Mouse (Mus musculus) hindbrain, postnatal 0 days (tissue): Measurements from ENCODE around the gene Bmx. TPM values are rescaled to one million over a fixed set of nuclear protein-coding genes. Genes with fewer than 3 reads are reported as not detected.

ENCODE experiments used
- ATAC-seq: fragments of 200-750 bp; cut with Nextera tagmentation; 2 replicates; pipeline ENCODE4 v1.8.0; 2017; ENCODE audit warnings: mild to moderate bottlenecking, moderate TSS enrichment, moderate library complexity
- DNase-seq: peaks from one replicate; pipeline ENCODE4 v3.0.0-alpha.2; 2015; ENCODE audit warnings: low spot score
- H3K27ac ChIP-seq: fragments of 300-500 bp; sonication (generic); 2 replicates; pipeline ENCODE4 v1.5.1; 2014; ENCODE audit warnings: mild to moderate bottlenecking
- H3K27me3 ChIP-seq: fragments of 300-500 bp; sonication (generic); 2 replicates; pipeline ENCODE4 v1.6.1; 2014; ENCODE audit warnings: low read length, mixed read lengths; ENCODE audit not compliant: insufficient read depth
- H3K36me3 ChIP-seq: fragments of 300-500 bp; sonication (generic); 2 replicates; pipeline ENCODE4 v1.6.1; 2014; ENCODE audit warnings: low read length, mixed read lengths; ENCODE audit not compliant: insufficient read depth
- H3K4me1 ChIP-seq: fragments of 300-500 bp; sonication (generic); 2 replicates; pipeline ENCODE4 v1.6.1; 2014; ENCODE audit warnings: antibody characterized with exemption, low read length, mixed read lengths; ENCODE audit not compliant: insufficient read depth
- H3K4me2 ChIP-seq: fragments of 300-500 bp; sonication (generic); 2 replicates; pipeline ENCODE4 v1.6.1; 2014; ENCODE audit warnings: low read depth, mild to moderate bottlenecking, low read length, moderate library complexity, mixed read lengths
- H3K4me3 ChIP-seq: fragments of 300-500 bp; sonication (generic); 2 replicates; pipeline ENCODE4 v1.5.1; 2014; ENCODE audit warnings: low read length
- H3K9ac ChIP-seq: fragments of 300-500 bp; sonication (generic); replicated peaks from 2 replicates; pipeline ENCODE4 v1.6.1; 2014; ENCODE audit warnings: mild to moderate bottlenecking, low read length, moderate library complexity, mixed read lengths
- H3K9me3 ChIP-seq: fragments of 300-500 bp; sonication (generic); 2 replicates; pipeline ENCODE4 v1.6.1; 2016; ENCODE audit warnings: low read length, mixed read lengths
- CTCF ChIP-seq: IDR thresholded peaks from 2 replicates; pipeline ENCODE4 v1.5.1; 2016; ENCODE audit warnings: antibody characterized with exemption, control low read depth, low read depth
- WGBS: fragments of 180-500 bp; shearing (Covaris S2); extraction: QIAGEN DNeasy Blood & Tissue Kit; methylation state at CpG from one replicate; pipeline ENCODE4 v1.1.7; 2014; 5-methylcytosine and 5-hydroxymethylcytosine counted together
- polyA plus RNA-seq: library from polyadenylated mRNA; unstranded; fragments of >200 nt; fragmentation: Nextera tagmentation; extraction: Ambion mirVana; gene quantifications from 2 replicates; pipeline ENCODE4 v1.2.1, GENCODE M21; 2015
- total RNA-seq: library from RNA; depleted of rRNA; stranded (reverse); fragments of >200 nt; gene quantifications from 2 replicates; pipeline ENCODE4 v1.2.3, GENCODE M21; 2014; rRNA removed

Gene Bmx
- total and polyA plus RNA-seq, 2 experiments from 2014 or later = 0.49 to 0.89 TPM

DNA sequence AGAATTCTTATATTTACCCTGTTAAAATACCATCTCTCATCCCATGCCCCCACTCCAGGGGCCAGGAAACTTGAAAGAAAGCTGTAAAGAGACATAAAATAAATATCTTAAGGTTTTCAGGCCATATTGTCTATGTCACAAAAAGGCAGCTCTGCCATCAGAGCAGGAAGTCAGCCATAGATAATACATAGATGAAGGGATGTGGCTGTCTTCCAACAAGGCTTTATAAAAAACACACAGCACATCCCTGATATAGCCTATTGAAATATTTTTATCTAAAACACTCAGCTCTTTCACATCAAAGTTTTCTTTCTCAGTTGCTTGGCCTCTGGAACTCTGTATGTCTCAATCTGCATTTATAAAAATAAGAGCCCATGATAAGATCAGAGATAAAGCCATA lies 104.4 kb downstream of the Bmx start:
- Histone ChIP-seq H3K9me3 (no peaks in the 10 kb centered on the region), H3K27ac (no peak overlapping the region), H3K4me3 (no peak overlapping the region), H3K27me3 (no peaks in the 10 kb centered on the region), H3K4me1 (no peaks in the 10 kb centered on the region), H3K4me2 (no peak overlapping the region), H3K36me3 (no peaks in the 10 kb centered on the region), H3K9ac (no peak overlapping the region)
- ATAC-seq = no peak
- DNase-seq = no peak
- no peak for TF ChIP-seq CTCF

- Histone ChIP-seq H3K4me3 (no peak overlapping the region), H3K27me3 (no peaks in the 10 kb centered on the region), H3K27ac (no peak overlapping the region), H3K9ac (no peak overlapping the region), H3K36me3 (no peaks in the 10 kb centered on the region), H3K4me1 (no peaks in the 10 kb centered on the region), H3K4me2 (no peak overlapping the region), H3K9me3 (no peaks in the 10 kb centered on the region)
- ATAC-seq = no peak
- TF ChIP-seq CTCF = no peak
- DNase-seq = no peak
- 69% methylated on average over 2 of the region's 2 CpGs for WGBS
Measured at GRCm38 (mm10) chrX:164152703-164153102, 105.3 kb downstream of the Bmx start.

- H3K9ac ChIP-seq = no peak overlapping the region
- no peak for TF ChIP-seq CTCF
- no peak overlapping the region for H3K27ac ChIP-seq
- no peaks in the 10 kb centered on the region for H3K9me3 ChIP-seq
- H3K4me1 ChIP-seq = no peaks in the 10 kb centered on the region
- DNase-seq (no peak), ATAC-seq (no peak)
- H3K36me3 ChIP-seq = no peaks in the 10 kb centered on the region
- H3K27me3 ChIP-seq = no peaks in the 10 kb centered on the region
- no peak overlapping the region for H3K4me3 ChIP-seq
- 88% methylated on average over 6 of the region's 6 CpGs for WGBS
- H3K4me2 ChIP-seq = no peak overlapping the region
Measured at GRCm38 (mm10) chrX:164145463-164146250, 112.3 kb downstream of the Bmx start.

Other genes with a start within 250 kb of the Bmx start
- 4.8 and 5.3 TPM in 2 replicates for gene Car5b, start 230.2 kb downstream of the Bmx start, total RNA-seq
- gene Car5b, start 230.2 kb downstream of the Bmx start, polyA plus RNA-seq = 1.8 and 1.9 TPM in 2 replicates
- gene Siah1b, start 181.7 kb downstream of the Bmx start, total RNA-seq = 9.8 and 16.1 TPM in 2 replicates
- gene Siah1b, start 181.7 kb downstream of the Bmx start, polyA plus RNA-seq = 18.4 and 18.8 TPM in 2 replicates
- gene Cltrn, start 169.4 kb downstream of the Bmx start, total RNA-seq = not detected in 2 replicates
- 0.23 TPM in 1 of 2 replicates, not detected in the other for gene Cltrn, start 169.4 kb downstream of the Bmx start, polyA plus RNA-seq
- gene Ace2, start 118.9 kb downstream of the Bmx start, total RNA-seq = 0.10 and 0.14 TPM in 2 replicates
- 1.3 and 1.6 TPM in 2 replicates for gene Ace2, start 118.9 kb downstream of the Bmx start, polyA plus RNA-seq
- 0.65 and 0.94 TPM in 2 replicates for gene Pir, start 11.2 kb upstream of the Bmx start, total RNA-seq
- 7.8 and 8.4 TPM in 2 replicates for gene Pir, start 11.2 kb upstream of the Bmx start, polyA plus RNA-seq
- gene Vegfd, start 115.2 kb upstream of the Bmx start, total RNA-seq = not detected in 2 replicates
- 0.29 and 0.33 TPM in 2 replicates for gene Vegfd, start 115.2 kb upstream of the Bmx start, polyA plus RNA-seq
- 2.4 and 3.4 TPM in 2 replicates for gene Piga, start 161.6 kb upstream of the Bmx start, total RNA-seq
- 3.0 and 3.1 TPM in 2 replicates for gene Piga, start 161.6 kb upstream of the Bmx start, polyA plus RNA-seq
- gene Asb11, start 178.8 kb upstream of the Bmx start, total RNA-seq = not detected in 2 replicates
- gene Asb11, start 178.8 kb upstream of the Bmx start, polyA plus RNA-seq = not detected in 2 replicates
- not detected in 2 replicates for gene Asb9, start 248.1 kb upstream of the Bmx start, total RNA-seq
- gene Asb9, start 248.1 kb upstream of the Bmx start, polyA plus RNA-seq = not detected in 2 replicates